Mouse (Mus musculus) thymus, postnatal 10 days (tissue): ENCODE measurements at regions not wholly inside any gene's neighbourhood (a gene's known extent, or its start where the extent isn't known, plus 50 kb on each side); places are given as distances from the start of the nearest gene placed in this dataset.

Experiments
- DNase-seq, 2 experiments: peaks; one replicate each; pipeline ENCODE4 v3.0.0; 2021; ENCODE audit warnings: low spot score in 2 of 2

GRCm38 (mm10) chr16:76725271-76725670 lies 288.2 kb upstream of the Usp25 start:
- DNase-seq: no peak

DNA sequence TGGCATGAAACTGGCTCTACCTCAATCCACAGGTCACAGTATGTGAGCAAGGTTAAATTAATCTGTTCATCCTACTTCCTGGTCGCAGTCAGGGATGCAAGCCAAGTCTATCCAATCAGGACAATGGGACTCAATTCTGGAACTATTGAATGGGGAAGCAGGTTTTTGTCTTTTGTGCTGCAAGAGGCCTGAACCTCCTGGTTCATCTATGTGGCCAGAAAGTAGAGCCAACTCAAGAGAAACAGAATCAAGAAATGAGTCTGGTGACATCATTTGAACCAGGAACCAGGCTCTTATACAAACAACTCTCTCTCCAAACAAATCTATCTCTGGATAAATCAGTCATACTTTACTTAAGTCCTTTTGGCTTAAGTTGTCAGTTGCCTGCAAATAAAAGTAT lies 294.7 kb upstream of the Usp25 start:
- no peak for DNase-seq

DNA sequence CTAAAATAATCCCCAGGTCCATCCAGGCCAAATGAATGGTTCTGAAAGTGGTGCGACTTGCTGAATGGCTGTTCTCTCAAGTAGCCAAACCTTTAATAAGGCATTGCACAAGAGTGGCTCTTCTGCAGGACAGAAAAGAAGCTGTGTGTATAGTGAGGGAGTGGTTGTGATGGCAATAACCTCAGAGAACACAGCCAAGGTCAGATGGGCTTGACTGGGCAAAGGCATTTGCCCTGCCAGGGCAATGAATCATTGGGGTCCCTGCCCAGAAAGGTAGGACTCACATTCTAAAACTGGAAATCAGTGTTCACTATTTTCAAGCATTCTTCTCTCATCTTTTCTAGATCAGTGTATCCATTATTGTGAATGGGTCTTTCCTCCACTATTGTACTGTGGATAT lies 295.4 kb upstream of the Usp25 start:
- no peak for DNase-seq

DNA sequence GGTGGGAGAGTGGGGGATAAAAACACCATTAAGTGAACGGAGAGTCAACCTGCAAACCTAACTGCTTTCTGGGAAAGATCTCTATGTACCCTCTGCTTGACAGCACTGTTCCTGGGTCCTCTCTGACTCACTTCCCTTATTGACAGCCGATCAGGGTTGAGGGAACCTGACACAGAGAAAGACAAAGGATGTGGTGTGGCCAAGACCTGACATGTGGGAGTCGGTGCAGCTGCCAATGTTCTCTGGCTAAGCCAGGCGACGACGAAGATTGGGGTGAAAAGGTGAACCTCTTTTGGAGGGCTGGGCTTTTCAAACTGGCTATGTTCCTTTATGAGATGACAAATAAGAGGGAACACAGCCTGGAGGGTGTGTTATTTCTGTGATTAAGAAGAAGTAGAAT lies 318.6 kb upstream of the Usp25 start:
- peak; percentile 26 to 33 for DNase-seq

DNA sequence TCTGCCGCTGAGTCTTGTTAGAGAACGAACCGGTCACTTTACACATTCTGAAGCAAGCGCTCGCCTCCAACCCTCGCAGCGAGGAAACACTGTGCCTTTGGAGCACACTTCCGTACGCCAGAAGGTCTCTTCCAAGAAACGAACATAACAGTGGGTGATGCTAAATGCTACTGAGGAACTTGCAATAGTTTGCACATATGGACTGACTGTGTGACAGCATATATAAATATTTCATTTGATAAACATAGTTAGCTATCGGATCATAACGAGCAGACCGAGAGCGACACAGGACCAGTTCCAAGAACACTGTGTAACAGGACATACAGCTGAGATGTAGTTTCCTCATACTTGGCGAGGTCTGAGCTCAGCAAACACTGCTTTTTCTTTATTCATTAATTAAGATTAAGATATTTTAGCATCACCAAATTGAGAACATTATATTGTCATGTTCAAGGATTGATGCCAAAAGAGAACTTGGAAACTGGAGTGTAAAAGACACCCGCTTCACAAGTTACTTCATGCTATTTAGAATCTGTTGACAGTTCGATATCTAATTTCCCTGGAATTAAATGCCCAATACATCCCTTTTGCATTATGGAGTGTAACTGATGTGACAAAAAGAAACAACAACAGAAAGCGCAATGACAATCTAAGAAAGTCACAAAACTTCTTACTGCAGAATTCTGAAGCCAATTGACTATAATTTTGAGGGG lies 314.3 kb upstream of the Nrip1 start:
- DNase-seq: no peak

DNA sequence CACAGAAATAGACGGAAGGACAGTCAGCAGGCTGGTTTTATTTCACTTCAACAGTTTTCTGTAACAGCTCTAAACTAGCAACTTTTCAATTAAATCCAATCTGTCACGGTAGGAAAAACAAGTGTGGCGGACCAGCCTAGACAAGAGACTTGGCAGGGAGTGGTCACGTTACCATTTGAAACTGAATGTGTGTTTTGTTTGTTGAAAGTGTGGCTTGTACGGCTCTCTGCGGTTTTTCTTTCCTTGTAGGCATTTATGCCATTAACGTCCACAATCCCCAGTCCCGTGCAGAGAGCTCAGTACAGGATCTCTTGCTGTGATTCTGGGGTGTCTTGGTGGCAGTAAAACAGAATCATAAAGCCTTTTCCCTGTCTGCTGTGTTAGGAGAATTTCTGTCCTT lies 311.9 kb upstream of the Nrip1 start:
- DNase-seq: no peak

DNA sequence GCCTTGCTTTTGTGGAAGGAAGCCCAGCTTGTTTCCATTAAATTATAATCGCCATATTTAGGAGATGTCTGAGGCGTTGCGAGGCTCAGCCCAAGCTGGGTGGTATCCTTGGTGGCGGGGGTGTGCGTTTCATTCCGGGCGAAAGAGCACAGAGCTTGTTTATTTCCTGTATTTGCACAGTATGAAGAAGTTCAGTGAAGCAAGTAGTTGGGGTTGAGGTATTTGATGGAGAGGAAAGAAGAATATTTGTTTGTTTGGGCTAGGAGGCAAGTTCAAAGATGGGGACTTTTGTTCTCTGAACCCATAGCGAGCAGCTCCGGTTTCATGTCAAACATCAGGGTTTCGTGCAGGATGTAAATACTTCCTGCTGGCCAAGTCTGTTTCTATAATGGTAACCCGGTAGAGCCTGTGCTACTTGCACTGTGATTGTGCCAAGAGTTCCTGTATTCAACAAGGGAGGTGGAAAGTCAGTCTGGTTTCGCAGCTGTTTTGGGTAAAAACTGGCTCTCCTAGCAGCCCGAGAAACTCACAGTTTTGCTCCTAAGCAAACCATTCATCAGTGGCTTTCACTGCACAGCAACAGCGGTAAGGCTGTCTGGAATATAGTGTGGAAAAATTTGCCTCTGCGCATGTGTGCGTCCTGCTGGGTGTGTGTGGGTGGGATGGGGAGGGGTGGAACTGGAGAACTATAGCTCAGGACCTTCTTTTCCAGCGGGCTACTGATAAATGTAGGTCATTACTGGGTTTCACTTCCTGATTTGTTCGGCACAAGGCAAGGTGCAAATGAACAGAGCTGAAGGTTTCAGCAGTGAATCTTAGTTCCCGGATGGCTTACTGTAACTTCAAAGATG lies 306.7 kb upstream of the Nrip1 start:
- peak; percentile 13 to 41 for DNase-seq

- no peak for DNase-seq
Observed at GRCm38 (mm10) chr16:76678885-76679284, 305.3 kb upstream of the Nrip1 start.

DNA sequence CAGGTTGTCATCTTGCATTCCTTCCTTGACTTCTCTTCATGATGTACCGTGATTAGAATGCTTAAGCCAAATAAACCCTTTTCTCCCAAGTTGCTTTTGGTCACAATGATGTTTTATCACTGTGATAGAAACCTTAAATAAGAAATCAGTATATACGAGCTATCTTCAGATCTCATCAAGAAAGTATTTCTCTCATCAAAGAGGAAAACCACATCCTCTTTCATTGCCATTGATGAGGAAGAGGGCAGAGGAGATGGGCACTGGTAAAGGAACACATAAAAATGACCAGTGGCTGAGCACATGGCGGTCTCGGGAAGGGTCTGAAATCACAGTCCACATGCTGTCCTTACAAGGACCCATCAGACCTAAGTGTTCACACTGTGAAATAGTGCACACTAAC lies 296.2 kb upstream of the Nrip1 start:
- no peak for DNase-seq

- DNase-seq: no peak
Observed at GRCm38 (mm10) chr16:76667046-76667445, 293.4 kb upstream of the Nrip1 start.

DNA sequence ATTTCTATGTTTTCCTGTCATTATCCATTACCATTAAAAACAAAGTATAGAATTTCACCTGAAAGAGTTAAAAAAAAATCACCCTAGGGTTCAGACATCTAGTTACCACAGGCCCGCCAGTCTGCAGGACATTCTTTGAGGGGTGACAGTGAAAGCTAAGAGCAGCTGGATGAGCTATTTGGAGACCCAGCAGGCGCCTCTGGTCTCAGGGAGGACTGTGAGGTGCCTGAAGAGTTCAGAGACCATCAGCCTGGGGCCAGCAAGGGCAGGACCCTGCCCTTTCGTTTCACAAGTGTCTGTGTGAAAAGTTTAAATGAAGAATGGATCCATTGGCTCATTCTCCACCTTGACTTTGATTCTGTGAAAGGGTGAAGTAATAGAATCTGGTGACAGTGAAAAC lies 281.5 kb upstream of the Nrip1 start:
- DNase-seq: no peak

DNA sequence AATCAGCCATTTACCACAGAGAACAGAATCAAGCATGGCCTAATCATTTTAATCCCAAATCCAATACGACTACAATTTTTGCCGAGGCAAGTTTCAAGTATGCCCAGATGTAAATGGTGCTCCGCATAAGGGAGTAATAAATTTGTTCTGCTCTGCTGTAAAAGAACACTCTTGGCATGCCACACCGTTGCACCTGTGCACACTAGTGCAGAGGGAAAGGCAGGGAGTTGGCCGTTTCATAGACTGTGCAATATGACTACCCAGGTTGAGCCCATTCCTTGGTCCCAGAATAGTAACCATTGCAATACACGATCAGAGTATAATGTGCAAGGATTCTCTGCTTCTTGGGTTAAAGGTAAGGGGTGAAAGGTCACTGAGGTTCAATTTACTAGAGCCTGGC lies 270.7 kb upstream of the Nrip1 start:
- DNase-seq: no peak

DNA sequence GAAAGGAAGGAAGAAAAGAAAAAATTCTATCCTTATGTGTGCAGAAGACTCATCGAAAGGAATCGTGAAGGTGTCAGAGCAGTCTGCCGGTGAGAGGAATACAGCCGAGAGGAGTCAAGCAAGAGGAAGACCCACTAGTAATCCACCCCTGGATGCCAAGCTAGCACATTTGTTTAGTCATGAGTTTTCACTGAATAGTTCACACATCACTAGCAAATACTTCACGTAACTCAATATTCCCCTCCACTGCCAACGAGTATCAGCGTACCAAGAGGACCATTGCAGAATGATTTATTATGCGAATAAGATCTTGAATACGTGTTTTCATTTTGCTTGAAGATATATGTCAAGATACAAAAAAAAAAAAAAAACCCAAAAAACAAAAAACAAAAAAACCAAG lies 270.2 kb upstream of the Nrip1 start:
- no peak for DNase-seq

DNA sequence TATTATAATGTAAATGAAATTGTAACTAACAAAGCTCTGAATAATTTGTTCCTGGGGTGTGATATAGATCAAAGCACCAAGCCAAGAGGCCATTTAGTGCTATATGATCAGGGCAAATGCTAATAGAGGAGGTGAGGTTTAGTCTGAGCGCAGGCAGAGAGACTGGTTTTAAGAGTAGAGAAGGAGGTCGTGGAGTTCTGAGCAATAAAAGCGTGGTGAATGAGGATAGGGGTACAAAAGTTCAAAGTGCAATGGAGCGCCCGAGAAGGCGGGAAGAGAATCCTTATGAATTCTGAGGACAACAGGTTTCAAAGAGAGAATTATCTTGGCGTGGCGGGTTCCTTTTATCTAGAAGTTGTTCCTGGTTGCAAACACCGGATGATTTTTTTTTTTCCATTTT lies 261.5 kb upstream of the Nrip1 start:
- no peak for DNase-seq

- no peak for DNase-seq
Observed at GRCm38 (mm10) chr16:76634196-76634698, 260.6 kb upstream of the Nrip1 start.

DNA sequence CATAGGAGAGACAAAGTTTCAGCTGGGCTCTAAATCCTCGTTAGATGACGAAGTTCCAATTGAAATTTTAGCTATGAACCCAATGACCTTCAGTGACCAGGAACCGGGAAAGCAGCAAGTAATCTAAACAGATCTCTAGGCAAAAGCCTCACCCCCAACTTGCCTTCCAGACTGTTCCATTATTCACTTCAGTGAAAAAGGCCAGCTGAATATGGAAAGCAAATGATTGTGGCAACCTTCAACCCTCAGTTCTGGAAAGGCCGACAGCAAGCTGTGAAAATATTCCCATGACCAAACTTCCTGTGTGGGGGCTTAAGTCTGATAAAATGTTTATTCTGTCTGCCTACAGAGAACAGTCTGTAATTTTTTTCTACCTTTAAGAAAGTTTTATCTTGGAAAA lies 252.5 kb upstream of the Nrip1 start:
- no peak for DNase-seq

- DNase-seq: no peak
Observed at GRCm38 (mm10) chr16:76621715-76622114, 248.1 kb upstream of the Nrip1 start.

DNA sequence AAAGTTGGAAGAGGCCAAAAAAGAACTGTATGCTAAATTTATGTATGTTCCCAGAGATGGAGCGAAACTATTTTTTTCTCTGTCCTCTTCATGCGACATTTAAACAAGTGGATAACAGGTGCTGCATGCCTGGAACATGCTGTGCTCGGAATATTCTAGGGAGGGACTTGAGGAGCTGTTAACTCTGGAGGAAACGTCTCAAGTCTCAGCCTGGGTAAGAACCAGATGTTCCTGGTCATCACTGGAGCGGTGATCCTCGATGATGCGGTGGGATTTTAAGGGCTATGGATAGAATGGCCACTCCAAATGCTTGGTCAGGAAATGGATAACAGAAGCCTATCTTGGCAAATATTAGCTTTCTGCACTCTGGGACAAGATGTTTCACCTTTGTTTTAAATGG lies 244.7 kb upstream of the Nrip1 start:
- no peak for DNase-seq

DNA sequence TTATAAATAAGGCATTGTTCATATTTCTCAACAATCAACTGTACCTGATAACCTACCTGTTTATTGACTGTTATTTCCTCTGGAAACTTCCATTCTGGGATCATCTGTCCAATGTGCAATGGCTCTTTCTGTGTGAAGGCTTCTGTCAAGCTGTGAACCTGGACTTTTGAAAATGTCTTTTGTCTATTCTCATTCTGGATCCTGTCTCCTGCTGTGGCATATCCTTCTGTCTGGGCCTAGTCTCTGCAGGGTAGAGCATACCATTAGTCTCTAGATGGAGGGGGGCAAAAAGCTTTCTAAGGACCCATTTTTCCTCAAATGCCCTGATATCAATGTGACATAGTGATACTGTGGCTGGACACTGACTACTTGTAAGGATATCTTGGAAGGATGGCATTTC lies 237.4 kb upstream of the Nrip1 start:
- DNase-seq: no peak

DNA sequence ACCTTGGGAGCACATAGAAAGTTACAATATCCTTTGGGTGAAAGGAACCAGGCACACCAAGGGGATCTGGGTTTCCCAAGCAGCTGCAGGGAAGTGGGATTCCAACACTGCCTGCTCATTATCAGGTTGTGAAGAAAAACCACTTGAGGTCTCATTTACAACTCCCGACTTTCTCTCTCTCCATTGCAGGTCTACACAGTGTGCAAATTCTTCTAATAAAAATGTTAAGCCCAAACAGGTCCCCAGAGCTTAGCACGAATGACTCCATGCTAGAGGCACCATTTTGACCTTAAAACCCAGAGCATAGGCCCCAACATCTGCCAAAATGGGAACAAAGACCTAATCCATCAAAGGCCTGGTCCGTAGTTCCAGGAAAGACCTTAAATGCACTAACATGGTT lies 231.3 kb upstream of the Nrip1 start:
- no peak for DNase-seq

- no peak for DNase-seq
Observed at GRCm38 (mm10) chr16:76603846-76604258, 230.2 kb upstream of the Nrip1 start.

DNA sequence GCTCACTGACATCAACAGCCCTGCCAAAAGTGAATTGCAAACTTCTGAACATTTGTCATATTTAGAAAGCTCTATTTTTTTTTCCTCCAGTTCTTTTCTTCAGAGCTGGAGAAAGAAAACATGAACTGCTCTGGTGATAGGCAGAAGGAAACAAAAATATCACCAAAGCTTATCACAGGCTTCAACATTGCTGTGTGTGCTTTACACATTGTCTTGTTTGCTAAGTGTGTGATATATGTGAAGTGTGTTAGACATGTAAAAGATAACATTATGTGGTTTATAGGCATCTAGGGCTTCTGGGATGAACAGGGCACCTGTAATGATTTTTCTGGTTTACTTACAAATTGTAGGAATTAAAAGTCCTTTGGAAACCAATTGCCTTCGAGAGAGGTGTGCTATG lies 229.8 kb upstream of the Nrip1 start:
- DNase-seq: no peak

- DNase-seq: no peak
Observed at GRCm38 (mm10) chr16:76600131-76600530, 226.5 kb upstream of the Nrip1 start.
